ENCODE assay signal across 9 mouse cellular contexts in genomic region chr2:138215561-138215960, GRCm38 (mm10). TPM values are rescaled to one million over a fixed set of nuclear protein-coding genes. Genes with fewer than 3 reads are reported as not detected.
DNase-seq lines count a peak whose midpoint lies in the region; ATAC-seq and TF ChIP-seq lines count a peak whose summit lies in the region.
"Had no signal": no experiment of that assay in that cellular context is flagged by ENCODE, and none has a peak within 500 bp of the region (broad histone marks: within the 10 kb centered on the region; RNA-seq: fewer than 3 reads in every experiment).

No protein-coding gene starts in this region.

- no peaks in the 10 kb centered on the region for H3K36me3 ChIP-seq in midbrain, postnatal 0 days (ENCODE audit: insufficient read depth, low read length)
- H3K36me3 ChIP-seq in midbrain, embryonic 10.5 days = no peaks in the 10 kb centered on the region
- no peaks in the 10 kb centered on the region for H3K36me3 ChIP-seq in embryonic facial prominence, embryonic 10.5 days (replicated peaks)

- no peaks in the 10 kb centered on the region for H3K9me3 ChIP-seq in midbrain, postnatal 0 days (ENCODE audit: low read length)
- no peaks in the 10 kb centered on the region for H3K9me3 ChIP-seq in midbrain, embryonic 10.5 days (replicated peaks)
- H3K9me3 ChIP-seq in embryonic facial prominence, embryonic 10.5 days = no peaks in the 10 kb centered on the region

- WGBS in midbrain, postnatal 0 days = 42% methylated on average over 2 of the region's 2 CpGs
- 54% methylated on average over 2 of the region's 2 CpGs for WGBS in midbrain, embryonic 10.5 days
- WGBS in embryonic facial prominence, embryonic 10.5 days = 33% methylated on average over 2 of the region's 2 CpGs

- DNase-seq in midbrain, postnatal 0 days (ENCODE audit: low spot score) = peak; percentile 48
- no peak for DNase-seq in midbrain, embryonic 10.5 days (ENCODE audit: low spot score)
- DNase-seq in embryonic facial prominence, embryonic 10.5 days (ENCODE audit: low spot score) = peak; percentile 15
- DNase-seq in heart, postnatal 14 days = peak; percentile 78 to 79
- peak; percentile 18 for DNase-seq in layer of hippocampus, adult 9-10 months (ENCODE audit: low spot score)
- DNase-seq in lung, postnatal 25 days (ENCODE audit: low spot score) = peak; percentile 78
- no peak for DNase-seq in natural killer cell, adult 2 months (ENCODE audit: low spot score in 2 of 2)

- no peaks in the 10 kb centered on the region for H3K27me3 ChIP-seq in midbrain, postnatal 0 days (ENCODE audit: insufficient read depth, low read length)
- H3K27me3 ChIP-seq in midbrain, embryonic 10.5 days (ENCODE audit: low read depth, poor library complexity, severe bottlenecking) = no peaks in the 10 kb centered on the region
- H3K27me3 ChIP-seq in embryonic facial prominence, embryonic 10.5 days (replicated peaks; ENCODE audit: low read depth, poor library complexity, severe bottlenecking) = no peaks in the 10 kb centered on the region

- TF ChIP-seq CTCF in midbrain, postnatal 0 days (IDR thresholded peaks at IDR 0.05) = no peak; the same call in 1 of the 2 replicates

- H3K4me1 ChIP-seq in midbrain, postnatal 0 days (ENCODE audit: insufficient read depth, low read length) = no peaks in the 10 kb centered on the region
- 0 out of 2 replicates have a peak, but pooled peaks cover 3% of the 10 kb centered on the region for H3K4me1 ChIP-seq in midbrain, embryonic 10.5 days
- H3K4me1 ChIP-seq in embryonic facial prominence, embryonic 10.5 days = 0 out of 2 replicates have a peak, but pooled peaks cover 5% of the 10 kb centered on the region

- no peak overlapping the region for H3K27ac ChIP-seq in midbrain, postnatal 0 days (ENCODE audit: low read depth, low read length)
- H3K27ac ChIP-seq in midbrain, embryonic 10.5 days (replicated peaks) = no peak overlapping the region
- H3K27ac ChIP-seq in embryonic facial prominence, embryonic 10.5 days (replicated peaks) = no peak overlapping the region

- ATAC-seq in midbrain, postnatal 0 days (ENCODE audit: low FRiP score) = no peak
- ATAC-seq in monocyte, adult 5-6 weeks (replicated peaks; ENCODE audit: insufficient number of reproducible peaks, low FRiP score, low TSS enrichment, poor library complexity, severe bottlenecking) = no peak
- ATAC-seq: Patski had no signal

- no peak overlapping the region for H3K4me3 ChIP-seq in midbrain, postnatal 0 days (ENCODE audit: low read depth, low read length)
- no peak overlapping the region for H3K4me3 ChIP-seq in midbrain, embryonic 10.5 days
- H3K4me3 ChIP-seq in embryonic facial prominence, embryonic 10.5 days = no peak overlapping the region

- H3K9ac ChIP-seq in midbrain, postnatal 0 days (replicated peaks; ENCODE audit: low read length, poor library complexity, severe bottlenecking) = no peak overlapping the region

- no peak overlapping the region for H3K4me2 ChIP-seq in midbrain, postnatal 0 days (ENCODE audit: low read depth, low read length, poor library complexity, severe bottlenecking)

- intact Hi-C loops in heart, postnatal 14 days (cut with DNase I) = loop anchor here (1.0 to 5.0 kb wide), 2 partner anchors 42 to 68 kb away; partner anchors contain the start of gene Btbd3

RNA-seq across cellular contexts. Expression of gene Btbd3, which starts 40.8 kb away (rescaled TPM):
- total RNA-seq in midbrain, postnatal 0 days (2014; rRNA removed) = 60.1 and 73.3 TPM in 2 replicates
- polyA plus RNA-seq in midbrain, postnatal 0 days (2015; fragmentation: Nextera tagmentation; extraction: Ambion mirVana) = 36.9 and 37.0 TPM in 2 replicates
- 17.3 and 19.1 TPM in 2 replicates for polyA plus RNA-seq in midbrain, embryonic 10.5 days (2016; fragmentation: Nextera tagmentation; extraction: Ambion mirVana)
- 18.0 and 18.6 TPM in 2 replicates for polyA plus RNA-seq in embryonic facial prominence, embryonic 10.5 days (2016; fragmentation: Nextera tagmentation; extraction: Ambion mirVana)
- total RNA-seq in heart, postnatal 14 days (2021) = 10 to 100 TPM; 29.8 to 30.0 TPM
- 0.48 to 0.49 TPM in 2 of 3 replicates, not detected in the other for total RNA-seq in monocyte, adult 5-6 weeks (2017)

Comparison
In these comparisons a context has a peak if more than half of its experiments do, and no peak if none do; other contexts are left out.
1. DNase-seq: peak in midbrain, postnatal 0 days (single experiment), embryonic facial prominence, embryonic 10.5 days (single experiment), heart, postnatal 14 days (2 of 2), layer of hippocampus, adult 9-10 months (single experiment) and lung, postnatal 25 days (single experiment); none in midbrain, embryonic 10.5 days (single experiment) and natural killer cell, adult 2 months (0 of 2).
2. RNA of gene Btbd3, which starts 40.8 kb away (total RNA-seq): 60.1 to 73.3 TPM in midbrain, postnatal 0 days and 29.8 to 30.0 TPM in heart, postnatal 14 days; 0.48 to 0.49 TPM in monocyte, adult 5-6 weeks; every median in the first group is over 10 times any median in the second.